Mouse (Mus musculus) adrenal gland, postnatal 0 days (tissue): ENCODE data around the gene Trmt10b. TPM values are rescaled to one million over a fixed set of nuclear protein-coding genes. Genes with fewer than 3 reads are reported as not detected.

Source experiments
- polyA plus RNA-seq: library from polyadenylated mRNA; unstranded; fragments of >200 nt; fragmentation: Nextera tagmentation; extraction: Ambion mirVana; gene quantifications from 2 replicates; pipeline ENCODE4 v1.2.1, GENCODE M21; 2015

Gene Trmt10b
- 17.1 and 18.2 TPM in 2 replicates for polyA plus RNA-seq

DNA sequence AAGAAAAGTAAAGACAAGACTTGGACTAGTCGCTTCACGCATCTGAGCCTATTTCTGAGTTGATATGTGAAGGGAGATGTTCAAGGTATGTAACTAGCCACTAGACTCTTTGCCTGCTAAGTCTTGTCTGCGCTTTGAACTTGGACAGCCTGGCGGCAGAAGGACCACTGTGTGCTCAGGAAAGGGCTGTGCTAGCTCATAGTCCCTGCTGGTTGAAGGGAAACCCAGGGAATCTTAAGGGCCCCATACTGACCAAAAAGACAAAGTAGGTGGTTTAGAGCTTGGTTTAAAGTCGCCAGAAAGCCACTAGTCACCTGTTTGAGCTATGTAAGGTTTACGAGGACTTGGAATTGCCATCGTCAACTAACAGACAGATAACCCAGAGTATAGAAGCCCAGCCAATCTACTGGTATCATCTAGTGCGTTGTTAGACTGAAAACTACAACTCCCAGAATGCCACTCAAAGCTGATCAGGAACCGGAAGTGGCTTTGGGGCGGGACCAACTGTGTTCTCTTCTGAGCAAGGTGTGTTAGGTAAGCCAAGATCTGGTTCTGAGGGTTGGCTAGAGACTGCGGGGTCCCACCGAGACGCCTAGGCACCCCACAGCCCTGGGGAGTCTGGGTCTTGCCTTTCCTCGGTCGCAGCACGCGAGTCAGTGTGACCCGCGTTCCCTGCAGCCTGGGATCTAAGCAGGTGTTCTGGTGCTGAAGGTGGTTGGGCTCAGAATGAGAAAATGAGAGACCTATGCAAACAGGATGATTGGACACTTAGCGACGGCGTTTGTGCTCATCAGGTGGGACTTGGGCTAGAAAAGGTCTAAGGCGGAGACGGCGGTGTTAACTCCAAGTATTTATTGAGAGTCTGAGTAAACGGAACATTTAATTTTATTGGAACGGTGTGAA lies at the start of gene Trmt10b:
Gene Trmt10b, plus strand, starts transcription at position 466 of the 903 bp plus-strand sequence.

GRCm38 (mm10) chr4:45341669-45342249 lies 44.8 kb downstream of the Trmt10b start, which contains the start of gene Dcaf10:
Gene Dcaf10 (plus strand): TSS chr4:45342101.

DNA sequence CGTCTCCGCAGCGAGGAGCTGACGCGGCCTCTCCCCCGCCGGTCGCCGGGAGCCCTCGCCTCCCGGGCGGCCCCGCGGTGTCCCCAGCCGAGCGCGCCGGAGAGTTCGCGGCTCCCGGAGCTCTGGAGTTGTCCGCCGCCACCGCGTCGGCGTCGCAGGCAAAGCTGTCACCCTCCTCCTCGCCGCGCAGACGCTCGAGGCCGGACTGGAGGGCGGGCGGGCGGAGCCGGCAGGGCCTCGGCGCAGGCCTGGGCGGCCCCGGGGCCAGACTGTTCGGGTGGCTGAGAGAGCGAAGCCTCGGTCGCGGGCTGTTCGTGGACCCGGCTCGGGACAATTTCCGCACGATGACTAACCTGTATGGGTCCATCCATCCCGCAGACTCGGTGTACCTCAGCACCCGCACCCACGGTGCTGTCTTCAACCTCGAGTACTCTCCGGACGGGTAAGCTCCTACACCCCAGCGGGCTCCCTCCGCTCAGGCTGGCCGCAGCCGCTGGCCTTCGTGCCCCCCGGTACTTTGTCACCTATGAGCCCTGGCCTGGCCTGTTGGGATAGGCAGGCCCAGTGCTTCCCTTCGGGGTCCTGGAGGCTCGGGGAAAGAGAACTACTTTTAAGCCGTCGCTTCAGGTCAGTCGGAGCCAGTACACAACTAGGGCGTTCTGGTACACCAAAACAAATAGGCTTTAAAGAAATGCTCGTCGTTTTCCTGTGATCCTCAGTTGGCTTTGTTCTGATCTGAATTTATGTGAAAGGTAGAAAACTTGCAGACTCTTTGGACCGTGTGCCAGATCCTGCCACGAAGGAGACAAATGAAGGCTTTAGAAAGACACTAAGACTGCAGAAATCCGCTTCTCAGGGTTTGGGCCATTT lies 45.6 kb downstream of the Trmt10b start, which contains the start of gene Exosc3:
Gene Exosc3, minus strand, starts transcription at position 447 of the 870 bp plus-strand sequence.

Other genes with a start within 250 kb of the Trmt10b start
- gene Fbxo10, start 212.5 kb upstream of the Trmt10b start, polyA plus RNA-seq, result 9.4 and 9.9 TPM in 2 replicates
- 310 and 567 TPM in 2 replicates for gene Tomm5, start 189.0 kb upstream of the Trmt10b start, polyA plus RNA-seq
- 3.8 and 3.9 TPM in 2 replicates for gene Frmpd1, start 112.3 kb upstream of the Trmt10b start, polyA plus RNA-seq
- 12.9 and 13.0 TPM in 2 replicates for gene Dcaf10, start 45.0 kb downstream of the Trmt10b start, polyA plus RNA-seq
- gene Exosc3, start 45.6 kb downstream of the Trmt10b start, polyA plus RNA-seq, result 37.9 and 56.6 TPM in 2 replicates
- 50.8 and 66.3 TPM in 2 replicates for gene Slc25a51, start 111.6 kb downstream of the Trmt10b start, polyA plus RNA-seq
- 6.0 and 10.5 TPM in 2 replicates for gene Shb, start 235.3 kb downstream of the Trmt10b start, polyA plus RNA-seq